Mouse (Mus musculus): ENCODE measurements around the gene Inppl1. TPM values are rescaled to one million over a fixed set of nuclear protein-coding genes. Genes with fewer than 3 reads are reported as not detected.
A peak's percentile ranks its signal among the peaks of the same experiment; 100 is the strongest.

The Inppl1 gene
- polyA plus RNA-seq, 1 experiment from 2014 or later, result 24.6 TPM

GRCm38 (mm10) chr7:101833916-101834584 is 4.0 kb downstream of the Inppl1 start:
- peaks cover 52% of the 10 kb centered on the region for H3K36me3 ChIP-seq (ENCODE audit: control insufficient read depth, insufficient read depth, low read length)
- no peaks in the 10 kb centered on the region for H3K9me3 ChIP-seq (ENCODE audit: control insufficient read depth, low read length)
- no peak overlapping the region for H3K9ac ChIP-seq (ENCODE audit: low read depth, low read length)
- no peak for ATAC-seq (ENCODE audit: low FRiP score, low TSS enrichment)
- H3K4me3 ChIP-seq (ENCODE audit: low read length), result no peak overlapping the region
- H3K27me3 ChIP-seq (ENCODE audit: control insufficient read depth, insufficient read depth, low read length), result no peaks in the 10 kb centered on the region
- H3K27ac ChIP-seq (ENCODE audit: low read depth, low read length), result no peak overlapping the region
- 54% methylated on average over 3 of the region's 3 CpGs for WGBS
- peaks cover 14% of the 10 kb centered on the region; the same call in 1 of the 2 replicates for H3K4me1 ChIP-seq (ENCODE audit: control insufficient read depth, insufficient read depth, low read length)
- H3K4me2 ChIP-seq (replicated peaks; ENCODE audit: low read depth, low read length), result no peak overlapping the region

DNA sequence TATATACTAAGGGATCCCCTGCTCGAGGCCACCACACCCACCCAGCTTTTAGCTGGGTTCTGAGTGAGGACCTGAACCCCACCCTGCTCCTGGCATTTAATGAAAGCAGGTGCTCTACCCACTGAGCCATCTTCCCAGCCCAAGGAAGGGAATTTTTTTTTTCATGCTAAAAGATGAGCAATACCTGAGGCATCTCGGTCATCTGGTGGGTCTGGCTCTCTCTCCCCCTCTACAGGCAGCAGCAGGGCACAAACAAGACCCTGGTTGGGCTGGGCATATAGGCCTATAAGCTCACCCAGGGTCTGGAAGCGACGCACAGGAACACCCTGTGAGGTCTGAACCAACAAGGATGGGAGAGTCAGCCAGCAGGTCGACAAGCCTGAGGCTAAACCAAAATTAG is 4.7 kb downstream of the Inppl1 start:
- H3K4me2 ChIP-seq (replicated peaks; ENCODE audit: low read depth, low read length), result no peak overlapping the region
- peaks cover 59% of the 10 kb centered on the region for H3K36me3 ChIP-seq (ENCODE audit: control insufficient read depth, insufficient read depth, low read length)
- H3K4me3 ChIP-seq (ENCODE audit: low read length), result no peak overlapping the region
- H3K9ac ChIP-seq (ENCODE audit: low read depth, low read length), result no peak overlapping the region
- no peaks in the 10 kb centered on the region for H3K27me3 ChIP-seq (ENCODE audit: control insufficient read depth, insufficient read depth, low read length)
- H3K27ac ChIP-seq (ENCODE audit: low read depth, low read length), result no peak overlapping the region
- H3K4me1 ChIP-seq (ENCODE audit: control insufficient read depth, insufficient read depth, low read length), result peaks cover 10% of the 10 kb centered on the region; the same call in 1 of the 2 replicates
- no peak for ATAC-seq (ENCODE audit: low FRiP score, low TSS enrichment)
- WGBS, result 76% methylated on average over 5 of the region's 5 CpGs
- no peaks in the 10 kb centered on the region for H3K9me3 ChIP-seq (ENCODE audit: control insufficient read depth, low read length)

DNA sequence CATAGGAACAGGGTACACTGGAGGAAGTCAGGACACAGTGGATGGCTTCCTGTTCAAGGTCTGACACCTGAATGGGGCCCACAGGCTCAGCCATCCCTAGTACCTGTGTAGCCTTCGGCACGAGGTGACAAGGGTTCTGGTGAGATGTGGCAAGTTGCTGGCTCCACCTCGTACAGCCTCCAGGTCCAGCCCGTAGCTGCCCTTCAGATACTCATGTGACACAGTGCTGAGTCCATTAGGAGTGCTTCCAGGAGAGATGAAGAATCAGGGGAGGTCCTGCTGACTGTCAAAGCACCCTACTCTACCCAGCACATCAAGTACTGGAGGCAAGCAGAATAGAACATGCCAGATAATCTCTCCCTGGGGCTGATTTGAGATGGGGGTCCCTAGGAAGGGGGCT is 5.7 kb downstream of the Inppl1 start:
- H3K9me3 ChIP-seq (ENCODE audit: control insufficient read depth, low read length), result no peaks in the 10 kb centered on the region
- 94% methylated on average over 4 of the region's 4 CpGs for WGBS
- H3K36me3 ChIP-seq (ENCODE audit: control insufficient read depth, insufficient read depth, low read length), result peaks cover 69% of the 10 kb centered on the region

DNA sequence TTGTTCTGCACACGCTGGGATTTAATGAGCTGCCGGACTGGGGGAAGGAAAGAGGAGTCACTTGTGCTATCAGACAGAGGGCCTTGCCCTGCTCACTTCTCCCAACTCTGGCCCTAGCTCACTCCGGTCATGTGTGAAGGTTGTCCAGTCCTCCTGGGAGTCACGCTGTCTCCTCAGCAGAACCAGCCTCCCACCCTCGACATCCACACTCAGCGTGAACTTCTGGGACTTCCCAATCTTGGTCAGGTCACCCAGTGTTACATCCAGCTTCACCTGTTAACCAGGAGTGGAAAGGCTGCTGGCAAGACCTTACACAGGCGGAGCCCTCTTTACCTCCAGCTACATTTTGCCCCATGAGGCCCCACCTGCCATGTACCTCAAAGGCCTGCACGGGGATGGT is 6.6 kb downstream of the Inppl1 start:
- Histone ChIP-seq H3K4me3 (ENCODE audit: low read length) (no peak overlapping the region), H3K27me3 (ENCODE audit: control insufficient read depth, insufficient read depth, low read length) (no peaks in the 10 kb centered on the region), H3K9me3 (ENCODE audit: control insufficient read depth, low read length) (no peaks in the 10 kb centered on the region), H3K4me1 (ENCODE audit: control insufficient read depth, insufficient read depth, low read length) (peaks cover 10% of the 10 kb centered on the region; the same call in 1 of the 2 replicates), H3K4me2 (replicated peaks; ENCODE audit: low read depth, low read length) (no peak overlapping the region), H3K27ac (ENCODE audit: low read depth, low read length) (no peak overlapping the region), H3K9ac (ENCODE audit: low read depth, low read length) (no peak overlapping the region), H3K36me3 (ENCODE audit: control insufficient read depth, insufficient read depth, low read length) (peaks cover 78% of the 10 kb centered on the region)
- no peak for ATAC-seq (ENCODE audit: low FRiP score, low TSS enrichment)
- 94% methylated on average over 8 of the region's 8 CpGs for WGBS

More for the DNA sequence above, 5.7 kb downstream of the Inppl1 start:
- H3K27me3 ChIP-seq (ENCODE audit: control insufficient read depth, insufficient read depth, low read length), result no peaks in the 10 kb centered on the region
- no peak overlapping the region for H3K4me3 ChIP-seq (ENCODE audit: low read length)
- no peak overlapping the region for H3K9ac ChIP-seq (ENCODE audit: low read depth, low read length)
- no peak overlapping the region for H3K4me2 ChIP-seq (replicated peaks; ENCODE audit: low read depth, low read length)
- peaks cover 10% of the 10 kb centered on the region; the same call in 1 of the 2 replicates for H3K4me1 ChIP-seq (ENCODE audit: control insufficient read depth, insufficient read depth, low read length)
- no peak for ATAC-seq (ENCODE audit: low FRiP score, low TSS enrichment)
- H3K27ac ChIP-seq (ENCODE audit: low read depth, low read length), result no peak overlapping the region

DNA sequence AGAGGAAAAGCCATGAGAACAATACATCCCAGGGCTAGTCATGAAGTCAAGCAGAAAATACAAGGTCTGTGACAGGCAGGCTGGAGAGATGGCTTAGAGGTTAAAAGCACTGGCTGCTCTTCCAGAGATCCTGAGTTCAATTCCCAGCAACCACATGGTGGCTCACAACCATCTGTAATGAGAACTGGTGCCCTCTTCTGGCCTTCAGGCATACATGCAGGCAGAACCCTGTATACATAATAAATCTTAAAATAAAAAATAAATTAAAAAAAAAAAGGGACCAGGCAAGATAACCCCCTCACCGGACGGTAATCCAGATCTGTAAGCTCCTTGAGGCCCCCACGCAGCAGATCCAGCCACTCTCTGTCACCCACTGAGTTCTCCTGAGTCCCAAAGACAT is 7.7 kb downstream of the Inppl1 start:
- H3K4me3 ChIP-seq (ENCODE audit: low read length), result no peak overlapping the region
- H3K4me2 ChIP-seq (replicated peaks; ENCODE audit: low read depth, low read length), result no peak overlapping the region
- no peaks in the 10 kb centered on the region for H3K9me3 ChIP-seq (ENCODE audit: control insufficient read depth, low read length)
- no peaks in the 10 kb centered on the region for H3K27me3 ChIP-seq (ENCODE audit: control insufficient read depth, insufficient read depth, low read length)
- no peak overlapping the region for H3K27ac ChIP-seq (ENCODE audit: low read depth, low read length)
- no peak overlapping the region for H3K9ac ChIP-seq (ENCODE audit: low read depth, low read length)
- H3K36me3 ChIP-seq (ENCODE audit: control insufficient read depth, insufficient read depth, low read length), result peaks cover 89% of the 10 kb centered on the region
- peaks cover 9% of the 10 kb centered on the region; the same call in 1 of the 2 replicates for H3K4me1 ChIP-seq (ENCODE audit: control insufficient read depth, insufficient read depth, low read length)
- WGBS, result 95% methylated on average over 3 of the region's 3 CpGs
- no peak for ATAC-seq (ENCODE audit: low FRiP score, low TSS enrichment)

GRCm38 (mm10) chr7:101823758-101824630 is 14.0 kb downstream of the Inppl1 start:
- peaks cover 35% of the 10 kb centered on the region for H3K27me3 ChIP-seq (ENCODE audit: control insufficient read depth, insufficient read depth, low read length)
- H3K9ac ChIP-seq (ENCODE audit: low read depth, low read length), result no peak overlapping the region
- peaks cover 62% of the 10 kb centered on the region for H3K36me3 ChIP-seq (ENCODE audit: control insufficient read depth, insufficient read depth, low read length)
- 80% methylated on average over 18 of the region's 18 CpGs for WGBS
- no peak overlapping the region for H3K4me3 ChIP-seq (ENCODE audit: low read length)
- no peaks in the 10 kb centered on the region for H3K9me3 ChIP-seq (ENCODE audit: control insufficient read depth, low read length)
- no peak overlapping the region for H3K4me2 ChIP-seq (replicated peaks; ENCODE audit: low read depth, low read length)
- no peak overlapping the region for H3K27ac ChIP-seq (ENCODE audit: low read depth, low read length)
- ATAC-seq (ENCODE audit: low FRiP score, low TSS enrichment), result no peak
- peaks cover 26% of the 10 kb centered on the region for H3K4me1 ChIP-seq (ENCODE audit: control insufficient read depth, insufficient read depth, low read length)

DNA sequence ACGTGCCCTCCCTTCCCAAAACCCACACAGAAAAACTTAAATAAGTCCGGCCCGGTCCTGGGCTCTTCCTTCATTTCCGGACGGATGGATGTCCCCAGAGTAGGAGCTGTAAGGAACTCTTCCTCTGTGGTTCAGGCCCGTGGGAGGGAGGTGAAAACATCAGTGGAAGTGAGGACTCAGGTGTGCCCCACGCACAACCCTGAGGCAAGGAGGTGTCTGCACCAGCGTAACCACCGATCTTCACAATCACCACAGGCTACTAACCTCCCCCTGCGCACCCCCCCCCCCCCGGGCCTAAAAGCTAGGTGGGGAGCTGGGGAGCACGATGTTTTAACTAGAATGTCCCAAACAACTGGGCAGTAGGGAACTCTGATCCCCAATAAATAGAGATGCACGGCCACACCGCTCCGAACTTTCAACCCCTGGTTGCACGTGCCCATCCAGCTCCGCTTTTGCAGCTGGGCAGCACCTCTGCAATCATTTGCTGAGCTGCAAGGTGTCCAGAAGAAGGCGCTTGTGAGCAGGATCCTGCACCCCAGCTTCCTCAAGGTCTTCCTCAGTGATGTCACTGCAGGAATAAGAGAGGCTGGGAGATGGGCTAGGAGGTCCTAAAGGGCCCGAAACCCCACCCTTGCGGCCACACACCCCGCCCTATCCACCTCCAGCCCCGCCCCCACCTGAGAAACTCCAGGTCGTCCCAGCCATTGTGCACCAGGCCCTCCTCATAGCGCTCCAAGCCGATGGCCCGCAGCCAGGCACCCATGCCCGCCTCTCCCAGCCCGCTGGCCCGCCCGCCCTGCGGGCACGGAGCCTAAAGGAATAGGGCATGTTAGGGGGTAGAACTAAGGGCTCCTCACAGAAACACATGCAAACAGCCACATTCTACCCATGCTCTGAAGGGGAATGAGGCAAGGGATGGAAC is 14.9 kb downstream of the Inppl1 start:
- H3K4me2 ChIP-seq (replicated peaks; ENCODE audit: low read depth, low read length), result peak overlapping the region; percentile 89; the same call in 1 of the 2 replicates
- ATAC-seq (ENCODE audit: low FRiP score, low TSS enrichment), result peak; percentile 7; the same call in 1 of the 2 replicates
- 25% methylated on average over 32 of the region's 32 CpGs for WGBS

GRCm38 (mm10) chr7:101821571-101822501 is 16.2 kb downstream of the Inppl1 start:
- peak overlapping the region; percentile 74 for H3K9ac ChIP-seq (ENCODE audit: low read depth, low read length)
- peak overlapping the region; percentile 89 for H3K4me2 ChIP-seq (replicated peaks; ENCODE audit: low read depth, low read length)
- H3K9me3 ChIP-seq (ENCODE audit: control insufficient read depth, low read length), result no peaks in the 10 kb centered on the region
- peaks cover 32% of the 10 kb centered on the region for H3K4me1 ChIP-seq (ENCODE audit: control insufficient read depth, insufficient read depth, low read length)
- WGBS, result under 1% methylated on average over 68 of the region's 71 CpGs
- peak overlapping the region; percentile 74 for H3K27ac ChIP-seq (ENCODE audit: low read depth, low read length)
- H3K36me3 ChIP-seq (ENCODE audit: control insufficient read depth, insufficient read depth, low read length), result peaks cover 40% of the 10 kb centered on the region
- H3K27me3 ChIP-seq (ENCODE audit: control insufficient read depth, insufficient read depth, low read length), result peaks cover 56% of the 10 kb centered on the region
- peak overlapping the region; percentile 43 for H3K4me3 ChIP-seq (ENCODE audit: low read length)
- ATAC-seq (ENCODE audit: low FRiP score, low TSS enrichment), result peak; percentile 84

More for the DNA sequence above, 14.9 kb downstream of the Inppl1 start:
- Histone ChIP-seq H3K9ac (ENCODE audit: low read depth, low read length) (no peak overlapping the region), H3K9me3 (ENCODE audit: control insufficient read depth, low read length) (no peaks in the 10 kb centered on the region), H3K27me3 (ENCODE audit: control insufficient read depth, insufficient read depth, low read length) (peaks cover 44% of the 10 kb centered on the region), H3K4me1 (ENCODE audit: control insufficient read depth, insufficient read depth, low read length) (peaks cover 28% of the 10 kb centered on the region), H3K27ac (ENCODE audit: low read depth, low read length) (no peak overlapping the region), H3K36me3 (ENCODE audit: control insufficient read depth, insufficient read depth, low read length) (peaks cover 53% of the 10 kb centered on the region), H3K4me3 (ENCODE audit: low read length) (no peak overlapping the region)
